Mouse (Mus musculus) CH12.LX (cell line): Measurements from ENCODE around the gene Osbpl11. TPM values are rescaled to one million over a fixed set of nuclear protein-coding genes. Genes with fewer than 3 reads are reported as not detected.

ENCODE experiments used
- DNase-seq: peaks from one replicate; pipeline ENCODE4 v3.0.0-alpha.2; 2013; ENCODE audit errors: extremely low read depth
- H3K27ac ChIP-seq: 2 replicates; pipeline ENCODE4 v1.5.1; 2012; ENCODE audit warnings: low read depth, mild to moderate bottlenecking, control low read depth, moderate library complexity; ENCODE audit not compliant: insufficient read depth
- H3K27me3 ChIP-seq: replicated peaks from 2 replicates; pipeline ENCODE3; 2012; ENCODE audit warnings: inconsistent platforms
- H3K36me3 ChIP-seq, 2 experiments: replicated peaks in 1 of 2; 2 replicates each; pipeline versions ENCODE3 to v1.6.1; 2012; ENCODE audit warnings: inconsistent platforms in 1 of 2, low read length in 1 of 2, mild to moderate bottlenecking in 1 of 2, mixed read lengths in 1 of 2, moderate library complexity in 1 of 2; ENCODE audit not compliant: control insufficient read depth in 1 of 2, insufficient read depth in 1 of 2
- H3K4me1 ChIP-seq, 2 experiments: 2 replicates each; pipeline ENCODE4 v1.6.1; 2012; ENCODE audit warnings: inconsistent platforms in 1 of 2, moderate library complexity in 1 of 2; ENCODE audit not compliant: insufficient read depth in 2 of 2, control insufficient read depth in 1 of 2
- H3K4me2 ChIP-seq: 2 replicates; pipeline ENCODE4 v1.6.1; 2012; ENCODE audit warnings: low read depth, mild to moderate bottlenecking, control low read depth; ENCODE audit not compliant: poor library complexity, insufficient read depth, severe bottlenecking
- H3K4me3 ChIP-seq, 3 experiments: fragments of 150-350 bp in 1 of 3; sonication (generic) in 1 of 3; replicated peaks in 1 of 3; 2 replicates each; pipeline versions ENCODE3 to v1.5.1; 2011 to 2012; ENCODE audit warnings: low read depth in 2 of 3, low read length in 2 of 3, mild to moderate bottlenecking in 2 of 3, moderate library complexity in 2 of 3, control low read depth in 1 of 3, improper control_type of control experiment in 1 of 3, inconsistent platforms in 1 of 3, mixed read lengths in 1 of 3; ENCODE audit not compliant: poor library complexity in 1 of 3
- H3K79me2 ChIP-seq: replicated peaks from 2 replicates; pipeline ENCODE4 v1.6.1; 2012; ENCODE audit warnings: mild to moderate bottlenecking, moderate library complexity; ENCODE audit not compliant: control insufficient read depth, poor library complexity, insufficient read depth, severe bottlenecking; ENCODE audit errors: extremely low read depth
- H3K9ac ChIP-seq: 2 replicates; pipeline ENCODE4 v1.6.1; 2012; ENCODE audit warnings: low read depth, mild to moderate bottlenecking, control low read depth, moderate library complexity; ENCODE audit not compliant: insufficient read depth
- H3K9me3 ChIP-seq: replicated peaks from 2 replicates; pipeline ENCODE3; 2012; ENCODE audit warnings: low read length, inconsistent platforms, mixed read lengths
- BHLHE40 ChIP-seq: IDR thresholded peaks from 2 replicates; pipeline ENCODE4 v1.6.1; 2011; ENCODE audit warnings: mild to moderate bottlenecking, low read depth, low read length, improper control_type of control experiment
- CHD1 ChIP-seq: IDR thresholded peaks from 2 replicates; pipeline ENCODE4 v1.6.1; 2012; ENCODE audit warnings: low read depth, low read length, improper control_type of control experiment, inconsistent platforms
- CHD2 ChIP-seq: IDR thresholded peaks from 2 replicates; pipeline ENCODE4 v1.6.1; 2011; ENCODE audit warnings: low read length, improper control_type of control experiment
- CTCF ChIP-seq, 2 experiments: IDR thresholded peaks in 1 of 2; conservative IDR thresholded peaks in 1 of 2; 2 replicates each; pipeline ENCODE4 v1.5.1; 2011 to 2012; ENCODE audit warnings: low read depth in 2 of 2, low read length in 2 of 2, improper control_type of control experiment in 1 of 2, inconsistent platforms in 1 of 2, mild to moderate bottlenecking in 1 of 2, moderate library complexity in 1 of 2
- IRF4 ChIP-seq: IDR thresholded peaks from 2 replicates; pipeline ENCODE4 v1.6.1; 2014; ENCODE audit warnings: low read depth, mild to moderate bottlenecking, inconsistent platforms, low read length, improper control_type of control experiment
- KAT2A ChIP-seq: IDR thresholded peaks from 2 replicates; pipeline ENCODE4 v1.6.1; 2012; ENCODE audit warnings: low read length, improper control_type of control experiment, inconsistent platforms; ENCODE audit not compliant: insufficient replicate concordance
- MAX ChIP-seq: IDR thresholded peaks from 2 replicates; pipeline ENCODE4 v1.6.1; 2011; ENCODE audit warnings: low read length, improper control_type of control experiment
- MYC ChIP-seq: IDR thresholded peaks from 2 replicates; pipeline ENCODE4 v1.6.1; 2011; ENCODE audit warnings: low read depth, mild to moderate bottlenecking, improper control_type of control experiment, low read length
- NELFE ChIP-seq: IDR thresholded peaks from 2 replicates; pipeline ENCODE4 v1.6.1; 2011; ENCODE audit warnings: low read depth, low read length, improper control_type of control experiment
- RAD21 ChIP-seq: IDR thresholded peaks from 2 replicates; pipeline ENCODE4 v1.6.1; 2011; ENCODE audit warnings: low read depth, mild to moderate bottlenecking, low read length, improper control_type of control experiment, moderate library complexity
- SMC3 ChIP-seq: IDR thresholded peaks from 2 replicates; pipeline ENCODE4 v1.6.1; 2011; ENCODE audit warnings: low read depth, low read length, improper control_type of control experiment
- UBTF ChIP-seq: IDR thresholded peaks from 2 replicates; pipeline ENCODE4 v1.6.1; 2012; ENCODE audit warnings: low read depth, mild to moderate bottlenecking, inconsistent platforms, low read length, improper control_type of control experiment, moderate library complexity
- USF2 ChIP-seq: conservative IDR thresholded peaks from 2 replicates; pipeline ENCODE4 v1.6.1; 2011; ENCODE audit warnings: low read depth, low read length, improper control_type of control experiment
- ZKSCAN1 ChIP-seq: IDR thresholded peaks from 2 replicates; pipeline ENCODE4 v1.6.1; 2012; ENCODE audit warnings: low read depth, inconsistent platforms, low read length, improper control_type of control experiment, borderline replicate concordance
- ZNF384 ChIP-seq: IDR thresholded peaks from 2 replicates; pipeline ENCODE4 v1.6.1; 2012; ENCODE audit warnings: low read depth, low read length, improper control_type of control experiment, inconsistent platforms
- dilution Hi-C: fragments of 300-500 bp; cut with MboI; formaldehyde crosslinking; loops from 2 replicates; pipeline ENCODE4 v1.14.3; 2020; ENCODE audit warnings: low sequenced_read_pairs; ENCODE audit not compliant: extremely low pct_unique_long_range_greater_than_20kb, extremely low pct_ligation_motif_present
- in situ Hi-C: fragments of 300-500 bp; cut with MboI; formaldehyde crosslinking; loops from 3 replicates; pipeline ENCODE4 v1.14.3; 2019; ENCODE audit warnings: low sequenced_read_pairs, low pct_ligation_motif_present, low pct_unique_long_range_greater_than_20kb, mixed read lengths
- polyA plus RNA-seq: library from polyadenylated mRNA; unstranded; fragments of >175 nt; gene quantifications from 2 replicates; pipeline ENCODE4 v1.2.1, GENCODE M21; 2012; ENCODE audit warnings: low read depth; ENCODE audit not compliant: insufficient read length
- total RNA-seq, 2 experiments: library from RNA; depleted of rRNA; stranded (reverse); fragments of 300-350 nt in 1 of 2; fragments of >200 nt in 1 of 2; gene quantifications; 2 replicates each; pipeline ENCODE4 v1.2.3; 2012 to 2014

Osbpl11 gene
- total and polyA plus RNA-seq, 3 experiments = 10.8 to 12.9 (median 11.4) TPM

DNA sequence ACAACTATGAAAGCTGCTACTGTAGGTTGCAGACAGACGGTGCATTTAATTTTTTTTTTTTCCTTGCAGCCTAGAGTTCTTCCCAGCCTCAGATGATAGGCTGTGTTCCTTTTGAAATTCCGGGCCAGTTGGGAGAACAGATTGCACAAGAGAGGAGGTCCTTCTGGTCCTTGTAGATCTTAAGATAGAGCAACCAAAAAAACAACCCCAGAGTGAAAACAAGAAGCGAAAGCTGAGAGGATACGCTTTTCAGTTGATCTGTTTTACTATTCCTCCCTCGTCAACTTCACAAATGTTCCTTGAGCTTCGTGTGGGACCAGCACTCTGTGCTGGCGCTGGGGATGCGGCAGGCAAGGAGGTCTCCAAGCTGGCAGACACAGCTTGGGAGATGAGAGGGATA, 33.3 kb upstream of the Osbpl11 start:
- Histone ChIP-seq H3K79me2 (no peaks in the 10 kb centered on the region), H3K4me2 (peak overlapping the region; percentile 73), H3K9me3 (no peaks in the 10 kb centered on the region), H3K27me3 (peaks cover 2% of the 10 kb centered on the region), H3K4me3 (peak overlapping the region in 2 of 3 experiments; percentile 7 to 10), H3K4me1 (peaks cover 9 to 13% of the 10 kb centered on the region in 2 experiments), H3K36me3 (no peaks in the 10 kb centered on the region), H3K27ac (no peak overlapping the region), H3K9ac (no peak overlapping the region)
- dilution Hi-C loops (no loop called here), in situ Hi-C loops (loop anchor here (5.0 to 10.0 kb wide), 2 partner anchors 129 to 337 kb away; partner anchors contain the start of gene Smbd1)
- DNase-seq = no peak
- TF ChIP-seq NELFE = no peak
- TF ChIP-seq IRF4 = 0 out of 2 replicates have a peak, but pooled peaks have one; percentile 19

DNA sequence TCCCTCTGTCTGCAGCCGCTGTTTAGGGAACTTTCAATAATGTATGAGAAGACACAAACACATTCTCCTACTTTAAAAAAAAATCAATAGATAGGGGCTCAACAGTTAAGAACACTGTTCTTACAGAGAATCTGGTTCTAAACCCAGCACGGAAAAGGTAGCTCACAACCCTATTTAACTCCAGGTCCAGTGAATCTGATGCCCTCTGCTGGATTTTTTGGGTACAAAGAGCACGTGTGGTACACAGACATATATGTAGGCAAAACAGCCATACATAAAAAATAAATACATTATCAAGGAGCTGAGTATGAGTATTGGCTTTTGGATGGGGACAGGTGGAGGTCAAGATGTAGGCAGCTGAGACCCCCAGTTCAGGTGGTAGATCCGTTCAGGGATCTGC, 29.9 kb upstream of the Osbpl11 start:
- dilution Hi-C loops = no loop called here
- H3K9ac ChIP-seq = no peak overlapping the region
- no peak overlapping the region for H3K4me2 ChIP-seq
- DNase-seq = peak; percentile 74
- H3K27ac ChIP-seq = no peak overlapping the region
- TF ChIP-seq CTCF (conservative IDR thresholded peaks at IDR 0.05 in 1 of 2, IDR thresholded peaks at IDR 0.05 in 1 of 2; ENCODE audit: low read depth in 2 of 2, low read length in 2 of 2) (peak; percentile 22 to 83; a peak in 3 of 4 replicates), KAT2A (no peak), BHLHE40 (peak; percentile 86), CHD2 (no peak), CHD1 (no peak), SMC3 (peak; percentile 82), ZKSCAN1 (no peak), MYC (peak; percentile 95), RAD21 (peak; percentile 66), ZNF384 (no peak), UBTF (no peak), IRF4 (no peak), MAX (peak; percentile 75; the same call in 1 of the 2 replicates), USF2 (no peak)
- peaks cover 2% of the 10 kb centered on the region for H3K27me3 ChIP-seq
- no peak overlapping the region for H3K4me3 ChIP-seq
- in situ Hi-C loops = loop anchor here (5.0 to 10.0 kb wide), 2 partner anchors 133 to 340 kb away; partner anchors contain the start of gene Smbd1
- no peaks in the 10 kb centered on the region for H3K79me2 ChIP-seq
- no peaks in the 10 kb centered on the region for H3K36me3 ChIP-seq
- peaks cover 12 to 15% of the 10 kb centered on the region in 2 experiments for H3K4me1 ChIP-seq
- no peaks in the 10 kb centered on the region for H3K9me3 ChIP-seq
